Mouse (Mus musculus) heart, postnatal 10 days (tissue): ENCODE results near the gene Selenom. TPM values are rescaled to one million over a fixed set of nuclear protein-coding genes. Genes with fewer than 3 reads are reported as not detected.

ENCODE experiments used
- DNase-seq, 2 experiments: peaks; one replicate each; pipeline ENCODE4 v3.0.0; 2021
- intact Hi-C: fragments of 180-260 bp; cut with DNase I; formaldehyde crosslinking; loops from one replicate; pipeline ENCODE4 v1.15.1; 2025
- total RNA-seq, 2 experiments: library from RNA; stranded (reverse); gene quantifications; 2 replicates each; pipeline ENCODE4 v1.2.3; 2021

Selenom gene
- total RNA-seq, 2 experiments from 2014 or later = 57.2 to 57.3 TPM

DNA sequence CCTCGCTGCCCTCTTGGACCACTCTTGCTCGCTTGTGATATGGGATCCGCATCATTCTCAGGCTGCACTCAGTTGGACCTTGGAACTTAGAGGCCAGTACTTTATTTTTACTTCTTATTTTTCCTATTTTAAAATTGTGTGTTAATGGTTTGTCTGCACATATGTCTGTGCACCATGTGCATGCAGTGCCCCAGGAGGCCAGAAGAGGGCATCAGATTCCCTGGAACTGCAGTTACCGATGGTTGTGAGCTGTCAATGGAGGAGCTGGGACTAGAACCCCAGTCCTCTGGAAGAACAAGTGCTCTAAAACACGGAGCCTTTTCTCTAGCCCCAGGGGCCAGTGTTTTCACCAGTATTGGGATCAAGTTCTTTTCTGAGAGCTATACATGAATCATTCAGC is 29.9 kb downstream of the Selenom start:
- no peak for DNase-seq
- intact Hi-C loops = no loop called here

DNA sequence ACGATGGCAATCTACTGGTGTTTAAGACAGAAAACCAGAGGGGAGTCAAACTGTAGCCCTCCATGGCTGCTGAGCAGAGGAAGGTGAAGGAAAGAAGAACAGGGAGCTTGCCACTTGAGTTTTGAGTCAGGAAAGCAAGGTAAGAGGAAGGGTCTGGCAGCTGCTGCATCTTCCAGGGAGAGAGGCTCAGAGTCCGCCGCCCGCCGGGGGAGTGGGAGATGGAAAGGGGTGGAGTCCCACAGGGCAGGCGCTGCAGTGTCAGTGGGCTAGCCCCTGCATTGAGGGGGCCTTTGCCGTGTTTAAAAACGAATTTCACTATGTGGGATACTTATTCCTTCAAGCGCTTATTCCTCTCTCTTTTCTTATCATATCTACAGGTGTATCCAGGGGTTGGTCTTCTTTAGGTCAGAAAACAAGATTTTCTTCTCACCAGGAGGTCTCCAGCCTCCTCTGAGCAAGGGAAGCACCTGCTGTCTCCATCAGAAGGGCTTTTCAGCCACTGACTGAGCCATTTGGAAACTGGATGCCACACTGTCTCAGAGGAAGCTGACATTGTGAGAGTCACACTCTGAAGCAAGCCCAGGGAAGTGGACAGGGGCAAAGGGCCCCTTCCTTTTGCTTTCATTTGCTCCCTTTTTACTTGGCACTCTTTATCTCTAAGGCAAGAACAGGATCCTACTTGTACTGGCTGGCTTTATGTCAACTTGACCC is 31.2 kb downstream of the Selenom start:
- DNase-seq = no peak

DNA sequence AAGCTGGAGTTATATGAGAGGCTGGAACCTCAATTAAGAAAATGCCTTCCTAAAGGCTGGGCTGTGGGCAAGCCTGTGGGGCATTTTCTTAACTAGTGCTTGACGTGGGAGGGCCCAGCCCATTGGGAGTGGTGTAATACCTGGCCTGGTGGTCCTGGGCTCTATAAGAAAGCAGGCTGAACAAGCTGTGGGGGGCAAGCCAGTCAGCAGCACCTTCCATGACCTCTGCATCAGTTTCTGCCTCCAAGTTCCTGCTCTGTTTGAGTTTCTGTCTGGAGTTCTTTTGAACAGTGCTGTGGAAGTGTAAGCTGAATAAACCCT is 31.7 kb downstream of the Selenom start:
- DNase-seq = no peak

More for the DNA sequence above, 31.2 kb downstream of the Selenom start:
- intact Hi-C loops = no loop called here

DNA sequence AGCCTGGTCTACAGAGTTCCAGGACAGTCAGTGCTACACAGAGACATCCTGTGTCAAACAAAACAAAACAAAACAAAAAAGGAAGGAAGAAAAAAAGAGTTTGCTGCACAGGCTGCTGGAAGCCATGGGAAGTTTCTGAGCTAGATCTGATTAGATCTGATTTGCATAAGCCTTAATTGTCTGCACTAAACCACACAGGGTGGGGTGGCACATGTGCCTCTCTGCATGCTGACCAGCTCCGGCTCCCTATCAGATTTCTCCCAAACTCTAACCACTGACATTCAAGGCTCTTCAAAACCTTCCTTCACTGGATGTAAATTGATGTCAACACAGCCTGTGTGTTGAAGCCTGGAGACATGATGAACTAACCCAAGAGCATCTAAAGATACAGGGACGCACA is 32.6 kb downstream of the Selenom start:
- intact Hi-C loops = no loop called here
- DNase-seq = no peak

More for the DNA sequence above, 31.7 kb downstream of the Selenom start:
- intact Hi-C loops = no loop called here

DNA sequence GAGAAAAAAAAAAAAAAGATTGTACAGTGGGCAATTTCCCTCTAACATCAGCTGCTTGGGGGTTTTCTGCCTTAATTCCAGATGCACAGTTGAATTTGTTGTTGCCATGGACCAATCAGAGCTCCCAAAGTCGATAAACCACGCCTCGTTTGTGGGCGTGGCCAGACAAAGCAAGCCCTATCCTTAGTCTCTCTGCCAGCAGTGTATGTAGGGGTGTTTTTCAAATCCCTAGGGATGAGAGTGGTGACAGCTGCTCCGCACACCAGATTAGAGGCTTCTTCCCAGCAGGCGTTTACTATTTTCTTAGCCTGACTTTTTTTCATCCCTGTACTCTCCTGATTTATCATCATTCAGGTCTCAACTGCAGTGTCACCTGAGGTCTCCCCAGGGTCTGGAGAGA is 33.5 kb downstream of the Selenom start:
- intact Hi-C loops = no loop called here
- DNase-seq = peak in 1 of 2 experiments; percentile 56

DNA sequence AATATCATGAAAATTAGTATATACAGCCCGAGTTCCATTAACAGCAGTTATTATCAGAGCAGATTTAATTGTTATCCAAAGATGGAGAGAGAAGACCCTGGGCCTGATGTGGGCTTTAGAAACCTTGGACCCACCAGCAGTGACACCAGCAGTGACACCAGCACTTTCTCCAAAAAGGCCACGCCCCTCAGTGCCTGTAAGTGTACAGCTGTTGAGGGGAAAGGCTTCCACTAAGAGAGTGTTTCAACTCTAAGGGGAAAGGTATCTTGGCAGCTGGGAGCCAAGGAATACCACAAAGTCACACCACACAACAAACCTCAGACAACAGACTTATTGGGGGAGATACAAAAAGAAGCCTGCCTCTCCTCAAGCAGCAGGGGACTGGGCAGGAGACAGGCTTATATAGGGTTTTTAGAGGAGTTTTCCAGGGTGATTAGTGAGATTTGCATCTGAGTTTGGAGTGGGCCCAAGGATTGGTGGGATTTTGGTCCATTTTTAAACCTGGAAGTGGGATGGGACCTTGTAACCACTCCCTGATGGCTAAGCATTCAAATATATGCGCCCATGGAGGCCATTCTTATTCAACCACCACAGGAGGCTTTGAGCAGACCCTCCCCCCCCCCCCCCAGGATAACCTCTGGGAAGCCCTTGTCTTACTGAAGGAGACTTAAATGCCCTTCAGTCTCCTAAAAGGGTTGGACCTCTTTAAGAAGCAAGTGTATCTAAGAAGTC is 34.2 kb downstream of the Selenom start:
- DNase-seq = no peak
- intact Hi-C loops = no loop called here

DNA sequence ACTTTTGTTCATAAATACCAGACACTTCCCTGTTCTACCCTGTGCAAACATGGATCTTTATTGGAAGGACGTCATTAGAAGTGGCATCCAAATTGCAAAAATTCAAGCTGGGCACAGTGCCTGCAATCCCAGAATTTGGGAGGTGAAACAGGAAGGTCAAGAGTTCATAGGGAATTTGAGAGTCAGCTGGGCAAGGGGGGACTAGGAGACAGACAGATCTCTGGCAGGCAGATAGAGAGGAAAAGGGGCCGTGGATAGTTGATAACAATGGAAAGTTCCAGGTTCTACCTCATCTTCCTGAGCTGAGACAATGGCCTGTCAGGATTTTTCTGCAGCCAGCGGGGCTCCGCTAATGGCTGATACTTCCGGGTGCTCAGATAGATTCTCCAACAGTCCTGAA is 35.3 kb downstream of the Selenom start:
- peak in 1 of 2 experiments; percentile 37 for DNase-seq
- intact Hi-C loops = no loop called here

DNA sequence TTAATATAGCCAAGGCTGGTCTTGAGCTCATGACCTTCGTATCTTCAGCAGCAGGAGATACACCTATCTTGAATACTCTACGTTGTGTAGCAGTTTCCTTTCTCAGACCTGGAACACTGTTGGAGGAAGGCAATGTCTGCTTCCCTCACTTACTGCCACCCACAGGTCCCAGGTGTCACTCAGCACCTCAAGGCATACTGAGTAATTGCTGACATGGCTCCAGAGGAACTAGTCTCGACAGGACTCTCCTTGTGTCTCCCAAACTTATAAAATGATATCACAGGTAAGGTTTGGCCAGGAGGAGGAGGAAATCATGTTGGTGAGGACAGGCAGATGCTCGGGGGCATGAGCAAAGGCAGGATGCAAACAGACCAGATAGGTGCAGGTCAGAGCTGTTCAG is 40.5 kb downstream of the Selenom start:
- intact Hi-C loops = no loop called here
- no peak for DNase-seq

DNA sequence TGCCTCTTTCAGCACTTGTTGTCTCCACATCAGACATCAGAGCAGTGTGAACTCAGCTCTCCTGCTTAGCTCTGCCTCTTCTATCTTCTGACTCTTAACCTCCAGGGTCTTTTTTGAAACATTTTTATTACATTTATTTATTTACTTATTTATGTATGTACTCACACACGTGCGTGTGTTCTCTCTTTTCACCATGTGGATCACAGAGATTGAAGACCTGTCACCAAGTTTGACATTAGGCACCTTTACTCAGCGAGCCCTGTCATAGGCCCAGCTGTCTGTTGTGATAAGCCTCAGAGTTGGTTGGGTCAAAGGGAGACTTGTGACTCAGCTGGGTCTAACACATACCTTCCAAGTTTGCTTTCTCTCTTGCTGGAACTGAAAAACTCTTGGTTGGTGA is 43.4 kb downstream of the Selenom start:
- intact Hi-C loops = no loop called here

DNA sequence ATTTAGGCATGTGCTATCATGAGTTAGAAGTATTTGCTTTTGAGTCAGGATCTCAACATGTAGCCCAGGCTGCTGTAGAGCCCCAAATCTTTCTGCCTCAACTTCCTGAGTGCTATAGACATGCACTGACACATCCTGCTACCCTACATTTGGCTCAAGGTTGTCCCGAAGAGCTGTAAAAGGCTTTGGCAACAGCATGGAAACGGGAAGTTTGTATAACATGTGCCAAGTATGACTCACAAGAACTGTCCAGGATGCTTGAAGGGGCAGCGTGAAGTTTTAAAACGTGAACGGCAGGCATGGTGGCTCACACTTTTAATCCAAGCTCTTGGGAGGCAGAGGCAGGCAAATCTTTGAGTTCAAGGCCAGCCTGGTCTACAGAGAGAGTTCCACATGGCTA is 45.7 kb downstream of the Selenom start:
- DNase-seq = peak in 1 of 2 experiments; percentile 54
- intact Hi-C loops = no loop called here

More for the DNA sequence above, 43.4 kb downstream of the Selenom start:
- DNase-seq = no peak

DNA sequence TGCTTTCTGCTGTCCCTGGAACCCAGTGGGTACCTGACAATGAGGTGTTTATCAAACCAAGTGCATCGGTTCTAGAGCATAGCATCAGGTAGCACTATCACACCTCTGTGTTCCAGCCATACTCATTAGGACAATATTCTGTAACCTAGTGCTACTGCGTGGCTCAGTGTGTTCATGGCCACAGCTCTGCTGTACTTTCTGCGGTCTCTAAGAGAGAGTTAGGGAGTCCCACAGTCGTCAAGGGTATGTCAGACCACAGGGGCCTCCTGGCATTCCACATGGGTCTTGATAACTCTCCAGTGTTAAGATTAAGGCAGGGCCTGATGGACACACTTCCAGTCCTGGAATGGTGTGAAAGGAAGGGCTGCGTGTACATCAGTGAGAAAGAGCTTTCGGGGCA is 49.4 kb downstream of the Selenom start:
- intact Hi-C loops = no loop called here
- no peak for DNase-seq

DNA sequence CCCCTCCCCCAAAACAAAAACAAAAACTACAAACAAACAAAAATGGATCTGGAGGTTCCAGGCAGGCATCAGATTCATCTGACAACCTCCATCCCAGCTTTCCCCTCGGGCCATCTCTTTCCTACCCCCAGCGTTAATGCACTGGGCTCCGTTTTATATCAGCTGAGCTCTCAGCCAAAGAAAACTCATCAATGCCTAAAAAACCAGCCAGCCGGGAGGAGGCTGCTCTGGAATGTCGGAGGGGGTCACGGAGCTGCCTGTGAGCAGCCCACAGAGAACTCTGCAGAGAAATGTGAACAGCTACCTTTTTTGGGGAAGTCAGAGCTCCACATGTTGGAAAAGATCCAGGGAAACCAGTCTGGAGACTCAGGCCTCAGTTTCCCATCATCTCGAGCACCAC is 50.0 kb downstream of the Selenom start:
- intact Hi-C loops = no loop called here
- DNase-seq = peak in 1 of 2 experiments; percentile 39

DNA sequence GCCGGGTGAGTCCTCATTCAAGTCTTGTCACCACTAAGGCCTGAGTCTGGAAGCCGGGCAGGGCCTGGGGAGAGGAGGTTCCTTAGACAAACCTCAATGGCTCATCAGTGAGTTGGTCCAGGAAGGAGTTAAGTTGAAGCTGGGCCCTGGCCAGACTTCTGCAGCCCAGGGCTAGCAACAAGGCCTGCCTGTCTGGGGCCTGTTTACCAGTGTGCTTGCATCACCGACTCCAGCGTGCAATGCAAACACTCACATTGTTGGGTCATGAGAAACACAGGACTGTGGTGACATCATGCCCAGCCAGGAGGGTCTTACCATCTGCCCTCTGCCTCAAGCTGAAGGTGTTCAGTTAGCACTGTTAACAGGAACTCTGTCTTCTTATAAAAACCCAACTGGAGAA is 51.5 kb downstream of the Selenom start:
- peak in 1 of 2 experiments; percentile 38 for DNase-seq
- intact Hi-C loops = no loop called here

Other genes with a start within 250 kb of the Selenom start
- 10 to 100 TPM; 72.2 to 78.9 TPM for gene Drg1, start 248.3 kb upstream of the Selenom start, total RNA-seq
- 10 to 100 TPM; 34.9 to 38.5 TPM for gene Patz1, start 225.8 kb upstream of the Selenom start, total RNA-seq
- 10 to 100 TPM; 25.2 to 31.0 TPM for gene Pik3ip1, start 184.3 kb upstream of the Selenom start, total RNA-seq
- 10 to 100 TPM; 25.2 to 27.7 TPM for gene Limk2, start 105.5 kb upstream of the Selenom start, total RNA-seq
- 10 to 100 TPM; 27.9 to 28.0 TPM for gene Rnf185, start 62.3 kb upstream of the Selenom start, total RNA-seq
- under 1 TPM in 1 of 2 experiments, not detected in 1; 0.10 TPM for gene Pla2g3, start 26.4 kb upstream of the Selenom start, total RNA-seq
- 10 to 100 TPM; 15.4 to 19.1 TPM for gene Inpp5j, start 9.9 kb upstream of the Selenom start, total RNA-seq
- gene Smtn, start 25.9 kb downstream of the Selenom start, total RNA-seq = 100 to 1,000 TPM; 210 to 215 TPM
- 10 to 100 TPM; 28.9 to 36.8 TPM for gene Morc2a, start 134.5 kb downstream of the Selenom start, total RNA-seq